Mouse (Mus musculus) midbrain, embryonic 16.5 days (tissue): ENCODE results near the gene Il12rb2. TPM values are rescaled to one million over a fixed set of nuclear protein-coding genes. Genes with fewer than 3 reads are reported as not detected.
A peak's percentile ranks its signal among the peaks of the same experiment; 100 is the strongest.

Experiments used
- ATAC-seq: fragments of 200-750 bp; cut with Nextera tagmentation; 2 replicates; pipeline ENCODE4 v1.8.0; 2017; ENCODE audit warnings: moderate TSS enrichment
- H3K27ac ChIP-seq: fragments of 300-500 bp; sonication (generic); 2 replicates; pipeline ENCODE4 v1.5.1; 2014; ENCODE audit warnings: mild to moderate bottlenecking, low read length, mixed read lengths
- H3K27me3 ChIP-seq: fragments of 300-500 bp; sonication (generic); 2 replicates; pipeline ENCODE4 v1.6.1; 2014; ENCODE audit warnings: low read depth, low read length, mixed read lengths; ENCODE audit not compliant: control insufficient read depth, insufficient read depth
- H3K36me3 ChIP-seq: fragments of 300-500 bp; sonication (generic); 2 replicates; pipeline ENCODE4 v1.6.1; 2014; ENCODE audit warnings: mild to moderate bottlenecking, low read length, moderate library complexity, mixed read lengths; ENCODE audit not compliant: control insufficient read depth, insufficient read depth
- H3K4me1 ChIP-seq: fragments of 300-500 bp; sonication (generic); 2 replicates; pipeline ENCODE4 v1.6.1; 2014; ENCODE audit warnings: mild to moderate bottlenecking, low read length, mixed read lengths; ENCODE audit not compliant: control insufficient read depth, insufficient read depth
- H3K4me2 ChIP-seq: fragments of 300-500 bp; sonication (generic); 2 replicates; pipeline ENCODE4 v1.6.1; 2014; ENCODE audit warnings: mild to moderate bottlenecking, low read length, mixed read lengths
- H3K4me3 ChIP-seq: fragments of 300-500 bp; sonication (generic); 2 replicates; pipeline ENCODE4 v1.5.1; 2014; ENCODE audit warnings: low read depth, mild to moderate bottlenecking, low read length, moderate library complexity, mixed read lengths
- H3K9ac ChIP-seq: fragments of 300-500 bp; sonication (generic); 2 replicates; pipeline ENCODE4 v1.6.1; 2014; ENCODE audit warnings: low read depth, low read length, mixed read lengths
- H3K9me3 ChIP-seq: fragments of 300-500 bp; sonication (generic); replicated peaks from 2 replicates; pipeline ENCODE4 v1.6.1; 2014; ENCODE audit warnings: mild to moderate bottlenecking, low read length, mixed read lengths; ENCODE audit not compliant: control insufficient read depth, poor library complexity, severe bottlenecking
- WGBS: fragments of 180-500 bp; shearing (Covaris S2); extraction: QIAGEN DNeasy Blood & Tissue Kit; methylation state at CpG from one replicate; pipeline ENCODE4 v1.1.7; 2014; 5-methylcytosine and 5-hydroxymethylcytosine counted together
- polyA plus RNA-seq: library from polyadenylated mRNA; unstranded; fragments of >200 nt; fragmentation: Nextera tagmentation; extraction: Ambion mirVana; gene quantifications from 2 replicates; pipeline ENCODE4 v1.2.1, GENCODE M21; 2015

Il12rb2 gene
- polyA plus RNA-seq, 1 experiment from 2014 or later, result 0.15 TPM

DNA sequence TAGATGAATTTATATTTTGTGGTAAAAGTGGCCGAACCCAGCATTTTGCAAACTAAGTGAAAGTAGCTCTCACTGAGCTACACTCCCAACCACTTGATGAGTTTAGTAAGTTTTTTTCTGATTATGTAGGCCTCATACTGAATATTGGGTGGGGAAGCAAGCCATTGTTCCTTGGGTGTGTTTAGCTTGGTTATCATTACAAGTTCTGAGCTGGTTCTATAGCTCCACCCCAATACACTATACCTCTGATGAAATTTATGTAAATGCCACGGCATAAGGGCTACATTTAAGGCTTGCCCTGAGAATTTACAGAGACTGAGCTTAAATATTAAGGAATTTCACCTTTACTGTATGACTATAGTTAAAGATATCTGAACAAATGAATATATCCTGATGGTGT is 106.5 kb downstream of the Il12rb2 start:
- H3K4me2 ChIP-seq, result peak overlapping the region; percentile 90
- H3K4me1 ChIP-seq, result peaks cover 14% of the 10 kb centered on the region
- ATAC-seq, result no peak
- H3K36me3 ChIP-seq, result peaks cover 5% of the 10 kb centered on the region; the same call in 1 of the 2 replicates
- H3K27me3 ChIP-seq, result no peaks in the 10 kb centered on the region
- H3K9me3 ChIP-seq, result no peaks in the 10 kb centered on the region
- peak overlapping the region; percentile 14; the same call in 1 of the 2 replicates for H3K4me3 ChIP-seq
- H3K27ac ChIP-seq, result no peak overlapping the region
- no peak overlapping the region for H3K9ac ChIP-seq
- 42% methylated on average over 2 of the region's 2 CpGs for WGBS

DNA sequence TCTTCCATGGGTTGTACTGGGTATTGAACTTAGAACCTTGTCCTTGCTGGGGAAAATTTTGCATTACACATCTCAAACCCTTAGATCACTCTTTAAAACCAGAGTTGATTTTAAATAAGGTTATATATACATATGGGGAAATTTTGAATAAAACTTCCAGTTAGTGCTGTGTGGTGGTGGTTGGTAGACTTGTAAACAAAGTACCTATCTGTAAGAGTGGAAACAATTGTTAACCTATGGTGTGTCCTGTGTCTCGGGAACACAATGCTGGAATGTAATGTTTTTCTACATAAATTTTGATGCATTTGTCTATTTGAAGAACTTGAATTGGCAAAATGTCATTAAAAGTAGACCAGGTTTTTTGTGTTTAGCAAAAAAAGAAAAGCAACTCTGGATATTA is 107.0 kb downstream of the Il12rb2 start:
- H3K4me1 ChIP-seq, result peaks cover 14% of the 10 kb centered on the region
- H3K9me3 ChIP-seq, result no peaks in the 10 kb centered on the region
- peaks cover 5% of the 10 kb centered on the region; the same call in 1 of the 2 replicates for H3K36me3 ChIP-seq
- H3K27me3 ChIP-seq, result no peaks in the 10 kb centered on the region
- H3K9ac ChIP-seq, result no peak overlapping the region
- H3K27ac ChIP-seq, result no peak overlapping the region
- no peak for ATAC-seq
- WGBS, result 14% methylated on average over 1 of the region's 1 CpGs
- H3K4me3 ChIP-seq, result peak overlapping the region; percentile 20
- H3K4me2 ChIP-seq, result peak overlapping the region; percentile 90

DNA sequence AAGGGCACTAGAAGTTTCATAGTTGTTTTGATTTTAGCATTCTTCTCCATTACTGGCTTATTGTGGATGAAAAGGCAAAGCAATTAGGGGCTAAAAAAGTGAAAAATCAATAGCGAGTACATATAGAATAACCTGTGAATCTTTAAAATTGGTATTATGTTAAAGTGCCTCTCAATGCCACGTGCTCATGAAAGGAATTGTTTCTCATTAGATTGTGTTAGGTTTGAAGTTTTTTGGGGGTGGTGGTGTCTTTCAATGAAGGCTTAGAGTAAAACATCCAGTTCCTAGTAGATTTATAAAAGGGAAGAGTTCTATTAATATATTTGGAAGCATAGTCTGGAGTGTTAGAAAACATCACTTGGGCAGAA is 107.8 kb downstream of the Il12rb2 start:
- H3K4me1 ChIP-seq, result peaks cover 14% of the 10 kb centered on the region
- peaks cover 5% of the 10 kb centered on the region; the same call in 1 of the 2 replicates for H3K36me3 ChIP-seq
- H3K9me3 ChIP-seq, result no peaks in the 10 kb centered on the region
- ATAC-seq, result no peak
- H3K27me3 ChIP-seq, result no peaks in the 10 kb centered on the region
- WGBS, result 0% methylated on average over 2 of the region's 2 CpGs
- peak overlapping the region; percentile 96 for H3K9ac ChIP-seq
- H3K27ac ChIP-seq, result no peak overlapping the region; the same call in 1 of the 2 replicates
- peak overlapping the region; percentile 90 for H3K4me2 ChIP-seq
- peak overlapping the region; percentile 100 for H3K4me3 ChIP-seq

DNA sequence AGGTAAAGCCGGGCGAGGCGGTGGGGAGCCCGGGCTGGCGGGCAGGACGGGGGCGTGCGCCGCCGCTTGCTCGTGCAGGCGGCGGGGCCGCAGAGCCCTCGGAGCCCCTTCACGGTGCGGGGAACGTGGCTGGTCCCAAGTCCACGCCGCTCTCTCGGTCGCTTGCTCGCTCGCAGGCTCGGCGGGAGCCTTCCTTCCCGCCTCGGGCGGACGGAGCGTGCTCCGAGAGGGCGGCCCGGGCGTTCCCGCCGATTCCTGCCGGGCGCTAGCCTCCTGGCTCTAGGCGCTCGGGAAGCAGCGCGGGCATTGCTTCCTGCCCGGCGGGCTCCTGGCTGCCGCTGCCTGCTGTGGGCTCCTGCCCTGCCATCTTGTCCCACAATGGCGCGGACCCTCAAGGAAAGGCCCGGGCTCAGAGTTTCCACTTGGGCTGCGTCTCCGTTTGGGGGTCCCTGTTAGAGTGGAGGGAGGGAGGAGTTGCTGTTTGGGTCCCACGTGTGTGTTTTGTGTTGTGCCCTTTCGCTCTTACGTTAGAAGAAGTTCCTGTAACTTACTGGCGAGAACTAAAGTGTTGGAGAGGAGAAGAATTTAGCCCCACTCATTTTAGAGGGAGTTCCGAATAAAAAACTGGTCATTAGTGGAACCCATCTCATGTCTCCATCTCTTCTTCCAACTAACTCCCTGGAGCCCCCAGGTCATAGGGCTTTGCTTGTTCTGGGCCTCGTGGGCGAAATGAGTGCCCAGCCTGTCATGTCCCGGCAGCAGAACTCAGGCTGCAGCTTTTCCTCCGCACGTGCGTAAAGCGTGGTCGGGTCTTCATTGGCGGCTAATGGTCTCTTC is 108.4 kb downstream of the Il12rb2 start:
- Histone ChIP-seq H3K9me3 (no peaks in the 10 kb centered on the region), H3K9ac (peak overlapping the region; percentile 96), H3K36me3 (peaks cover 5% of the 10 kb centered on the region; the same call in 1 of the 2 replicates), H3K4me1 (peaks cover 14% of the 10 kb centered on the region), H3K27ac (peak overlapping the region; percentile 92), H3K4me3 (peak overlapping the region; percentile 100), H3K27me3 (no peaks in the 10 kb centered on the region), H3K4me2 (peak overlapping the region; percentile 90)
- WGBS, result under 1% methylated on average over 47 of the region's 65 CpGs
- ATAC-seq, result peak; percentile 59

DNA sequence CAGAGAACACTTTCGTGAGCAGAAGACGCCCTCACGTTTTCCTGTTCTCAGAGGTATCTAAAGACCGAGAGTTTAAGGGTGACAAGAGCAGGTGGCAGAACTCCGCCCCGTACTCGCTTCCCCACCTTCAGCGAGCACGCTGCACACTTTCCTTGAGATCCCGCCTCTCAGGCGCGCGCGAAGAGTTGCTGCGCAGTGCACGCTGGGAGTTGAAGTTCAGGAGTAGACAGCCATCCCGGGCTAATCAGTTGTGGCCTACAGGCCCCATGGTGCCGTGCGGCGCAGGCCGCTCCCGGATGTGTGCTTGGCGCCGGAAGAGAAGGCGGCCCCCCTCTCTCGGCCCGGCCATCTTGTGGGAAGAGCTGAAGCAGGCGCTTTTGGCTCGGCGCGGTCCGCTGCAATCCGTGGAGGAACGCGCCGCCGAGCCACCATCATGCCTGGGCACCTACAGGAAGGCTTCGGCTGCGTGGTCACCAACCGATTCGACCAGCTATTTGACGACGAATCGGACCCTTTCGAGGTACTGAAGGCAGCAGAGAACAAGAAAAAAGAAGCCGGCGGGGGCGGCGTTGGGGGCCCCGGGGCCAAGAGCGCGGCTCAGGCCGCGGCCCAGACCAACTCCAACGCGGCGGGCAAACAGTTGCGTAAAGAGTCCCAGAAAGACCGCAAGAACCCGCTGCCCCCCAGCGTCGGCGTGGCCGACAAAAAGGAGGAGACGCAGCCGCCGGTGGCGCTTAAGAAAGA is 109.2 kb downstream of the Il12rb2 start:
- H3K4me3 ChIP-seq, result peak overlapping the region; percentile 100
- peaks cover 5% of the 10 kb centered on the region; the same call in 1 of the 2 replicates for H3K36me3 ChIP-seq
- ATAC-seq, result peak; percentile 100
- no peaks in the 10 kb centered on the region for H3K9me3 ChIP-seq
- peak overlapping the region; percentile 80 for H3K4me2 ChIP-seq
- H3K4me1 ChIP-seq, result peaks cover 14% of the 10 kb centered on the region
- H3K9ac ChIP-seq, result peak overlapping the region; percentile 96
- no peaks in the 10 kb centered on the region for H3K27me3 ChIP-seq
- under 1% methylated on average over 68 of the region's 68 CpGs for WGBS
- H3K27ac ChIP-seq, result peak overlapping the region; percentile 92

DNA sequence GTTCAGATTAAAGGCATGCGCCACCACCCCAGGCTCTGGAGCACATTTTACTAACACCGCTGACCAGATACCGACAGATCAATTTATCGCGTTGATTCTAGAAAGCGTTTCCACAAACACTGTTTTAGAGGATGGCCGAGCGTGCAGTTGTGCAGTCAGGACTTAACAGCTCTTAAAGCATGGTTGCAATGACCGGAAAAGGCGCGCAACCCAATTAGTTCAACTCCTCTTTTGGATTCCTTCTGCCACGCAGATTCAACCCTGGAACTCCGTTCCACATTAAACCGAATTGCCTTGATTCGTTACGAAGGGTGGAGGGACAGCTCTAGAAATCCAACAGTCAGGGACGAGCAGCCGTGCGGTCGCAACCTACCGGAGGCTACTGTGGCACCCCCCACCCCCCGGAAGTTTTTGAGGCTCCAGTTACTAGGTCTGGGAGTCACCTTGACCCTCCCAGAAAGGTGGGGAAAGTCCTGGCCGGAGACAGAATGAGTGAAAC is 109.8 kb downstream of the Il12rb2 start:
- Histone ChIP-seq H3K9ac (peak overlapping the region; percentile 45), H3K9me3 (no peaks in the 10 kb centered on the region), H3K4me3 (peak overlapping the region; percentile 100), H3K4me2 (peak overlapping the region; percentile 80), H3K27me3 (no peaks in the 10 kb centered on the region), H3K27ac (peak overlapping the region; percentile 48), H3K36me3 (no peaks in the 10 kb centered on the region), H3K4me1 (peaks cover 14% of the 10 kb centered on the region)
- WGBS, result under 1% methylated on average over 23 of the region's 23 CpGs
- no peak; the same call in none of the 2 replicates for ATAC-seq

DNA sequence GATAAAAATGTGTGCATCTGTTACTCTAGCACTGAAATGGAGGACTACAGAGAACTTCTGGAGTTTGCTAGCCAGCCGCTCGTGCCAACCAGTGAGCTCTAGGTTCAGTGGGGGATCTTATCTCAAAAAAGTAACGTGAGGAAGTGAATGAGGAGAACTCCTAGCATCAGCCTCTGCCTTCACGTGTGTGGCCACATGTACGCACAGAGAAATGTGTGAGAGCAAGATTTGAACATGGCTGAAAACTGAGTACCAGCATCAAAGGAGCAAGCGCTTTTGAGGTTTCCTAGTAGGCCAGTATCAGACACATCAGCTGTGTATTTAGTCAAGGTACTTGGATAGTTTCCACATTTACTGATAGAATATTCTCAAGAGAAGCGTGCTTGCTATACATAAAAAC is 111.1 kb downstream of the Il12rb2 start:
- peaks cover 10% of the 10 kb centered on the region for H3K4me1 ChIP-seq
- no peak overlapping the region for H3K4me3 ChIP-seq
- ATAC-seq, result no peak
- no peaks in the 10 kb centered on the region for H3K36me3 ChIP-seq
- no peak overlapping the region for H3K9ac ChIP-seq
- H3K27me3 ChIP-seq, result no peaks in the 10 kb centered on the region
- no peak overlapping the region for H3K27ac ChIP-seq
- H3K4me2 ChIP-seq, result no peak overlapping the region
- 94% methylated on average over 7 of the region's 7 CpGs for WGBS
- H3K9me3 ChIP-seq, result no peaks in the 10 kb centered on the region

DNA sequence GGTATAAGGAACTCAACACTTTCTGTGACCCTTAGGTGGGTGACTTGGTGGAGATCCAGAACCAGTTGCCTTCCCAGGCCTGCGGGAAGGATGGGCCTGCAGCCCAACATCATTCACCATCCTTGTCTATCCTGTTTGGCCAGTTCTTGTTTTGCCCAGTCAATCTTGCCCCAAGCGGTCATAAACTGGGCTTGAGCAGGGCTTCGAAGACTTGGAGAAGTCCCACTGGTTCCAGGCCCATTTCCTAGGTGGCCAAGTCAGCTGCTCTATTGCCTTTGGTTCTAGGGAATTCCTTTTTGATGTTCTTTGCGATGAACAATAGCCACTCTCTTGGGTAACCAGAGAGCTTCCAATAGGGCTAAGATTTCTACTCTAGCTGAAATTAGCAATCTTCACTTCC is 124.9 kb downstream of the Il12rb2 start:
- H3K4me1 ChIP-seq, result no peaks in the 10 kb centered on the region
- H3K9ac ChIP-seq, result no peak overlapping the region
- no peaks in the 10 kb centered on the region for H3K9me3 ChIP-seq
- no peak overlapping the region for H3K27ac ChIP-seq
- no peaks in the 10 kb centered on the region for H3K36me3 ChIP-seq
- H3K27me3 ChIP-seq, result no peaks in the 10 kb centered on the region
- ATAC-seq, result no peak
- no peak overlapping the region for H3K4me3 ChIP-seq
- no peak overlapping the region for H3K4me2 ChIP-seq
- WGBS, result 94% methylated on average over 4 of the region's 4 CpGs
